Mouse (Mus musculus) small intestine, adult 2 months (tissue): ENCODE results near the gene Ywhah.

Experiments used
- CTCF ChIP-seq: fragments of 200-500 bp; IDR thresholded peaks from 2 replicates; pipeline ENCODE4 v1.5.1; 2012; ENCODE audit warnings: low read depth, mild to moderate bottlenecking, control low read depth, inconsistent platforms, low read length, moderate library complexity, mixed read lengths; ENCODE audit not compliant: insufficient replicate concordance, insufficient read length; ENCODE audit errors: extremely low read depth
- POLR2A ChIP-seq: fragments of 200-500 bp; IDR thresholded peaks from 2 replicates; pipeline ENCODE4 v1.6.1; 2012; ENCODE audit warnings: low read depth, mild to moderate bottlenecking, control low read depth, inconsistent platforms, low read length, moderate library complexity

GRCm38 (mm10) chr5:33018189-33018560 lies 441 bp upstream of the Ywhah start:
- TF ChIP-seq POLR2A = no peak
- no peak for TF ChIP-seq CTCF
